Mouse (Mus musculus) hindbrain, embryonic 14.5 days (tissue): ENCODE data around the gene Dna2. TPM values are rescaled to one million over a fixed set of nuclear protein-coding genes. Genes with fewer than 3 reads are reported as not detected.
A peak's percentile ranks its signal among the peaks of the same experiment; 100 is the strongest.
"Not testable (repeated sequence)": the region's sequence is repeated elsewhere in the genome, so short reads cannot be mapped to it uniquely, and the experiment has no call there.

Experiments used
- ATAC-seq: fragments of 200-750 bp; cut with Nextera tagmentation; 2 replicates; pipeline ENCODE4 v1.8.0; 2017; ENCODE audit warnings: moderate number of reproducible peaks, mild to moderate bottlenecking, moderate TSS enrichment, moderate library complexity; ENCODE audit not compliant: low FRiP score
- DNase-seq: peaks from one replicate; pipeline ENCODE4 v3.0.0-alpha.2; 2015; ENCODE audit warnings: low spot score
- H3K27ac ChIP-seq: fragments of 300-500 bp; sonication (generic); 2 replicates; pipeline ENCODE4 v1.5.1; 2014; ENCODE audit warnings: mild to moderate bottlenecking, moderate library complexity
- H3K27me3 ChIP-seq: fragments of 300-500 bp; sonication (generic); 2 replicates; pipeline ENCODE4 v1.6.1; 2014; ENCODE audit warnings: mild to moderate bottlenecking, low read length, mixed read lengths; ENCODE audit not compliant: control insufficient read depth, insufficient read depth
- H3K36me3 ChIP-seq: fragments of 300-500 bp; sonication (generic); replicated peaks from 2 replicates; pipeline ENCODE4 v1.6.1; 2014; ENCODE audit not compliant: control insufficient read depth, insufficient read depth
- H3K4me1 ChIP-seq: fragments of 300-500 bp; sonication (generic); replicated peaks from 2 replicates; pipeline ENCODE4 v1.6.1; 2014; ENCODE audit warnings: antibody characterized with exemption, low read length, mixed read lengths; ENCODE audit not compliant: control insufficient read depth, insufficient read depth
- H3K4me2 ChIP-seq: fragments of 300-500 bp; sonication (generic); replicated peaks from 2 replicates; pipeline ENCODE4 v1.6.1; 2014; ENCODE audit warnings: mild to moderate bottlenecking, moderate library complexity
- H3K4me3 ChIP-seq: fragments of 300-500 bp; sonication (generic); replicated peaks from 2 replicates; pipeline ENCODE4 v1.5.1; 2014; ENCODE audit warnings: mild to moderate bottlenecking, low read length
- H3K9ac ChIP-seq: fragments of 300-500 bp; sonication (generic); 2 replicates; pipeline ENCODE4 v1.6.1; 2014
- H3K9me3 ChIP-seq: fragments of 300-500 bp; sonication (generic); 2 replicates; pipeline ENCODE4 v1.6.1; 2016; ENCODE audit warnings: low read length; ENCODE audit not compliant: control insufficient read depth
- WGBS: fragments of 180-500 bp; shearing (Covaris S2); extraction: QIAGEN DNeasy Blood & Tissue Kit; methylation state at CpG from one replicate; pipeline ENCODE4 v1.1.7; 2014; 5-methylcytosine and 5-hydroxymethylcytosine counted together
- polyA plus RNA-seq: library from polyadenylated mRNA; unstranded; fragments of >200 nt; fragmentation: Nextera tagmentation; extraction: Ambion mirVana; gene quantifications from 2 replicates; pipeline ENCODE4 v1.2.1, GENCODE M21; 2014

Dna2 gene
- 3.1 and 4.6 TPM in 2 replicates for polyA plus RNA-seq

- peak within 1 kb of the TSS; percentile 66 for H3K9ac ChIP-seq
- no peaks in the 10 kb centered on the region for H3K9me3 ChIP-seq
- peak; percentile 93 for ATAC-seq
- peaks cover 41% of the 10 kb centered on the region for H3K36me3 ChIP-seq
- H3K4me1 ChIP-seq, result no peaks in the 10 kb centered on the region
- H3K27me3 ChIP-seq, result no peaks in the 10 kb centered on the region
- under 1% methylated on average over 66 of the region's 68 CpGs for WGBS
- peak; percentile 87 for DNase-seq
- H3K4me2 ChIP-seq, result peak within 1 kb of the TSS; percentile 69
- peak within 1 kb of the TSS; percentile 74 for H3K27ac ChIP-seq
- peak within 1 kb of the TSS; percentile 65 for H3K4me3 ChIP-seq
Observed at GRCm38 (mm10) chr10:62946738-62947471, at the start of gene Dna2. Dna2 (plus strand) TSS chr10:62947026.

DNA sequence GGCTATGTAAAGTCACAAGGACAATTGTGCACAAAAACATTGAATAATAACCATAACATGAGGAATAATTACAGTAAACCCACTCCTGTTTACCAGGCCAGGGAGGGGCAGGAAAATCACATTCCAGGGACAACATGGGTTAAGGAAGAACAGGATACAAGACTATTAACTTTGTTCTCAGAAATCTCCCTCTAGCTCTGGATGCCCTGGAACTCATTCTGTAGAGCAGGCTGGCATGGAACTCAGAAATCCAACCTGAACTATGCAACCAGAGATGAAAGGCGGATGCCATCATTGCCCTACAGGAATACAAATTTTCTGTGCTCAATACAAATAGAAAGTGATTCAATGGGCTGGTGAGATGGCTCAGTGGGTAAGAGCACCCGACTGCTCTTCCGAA, 49.4 kb upstream of the Dna2 start:
- no peak overlapping the region for H3K27ac ChIP-seq
- no peak for DNase-seq
- WGBS, result 93% methylated on average over 3 of the region's 3 CpGs
- H3K4me3 ChIP-seq, result no peak overlapping the region
- H3K9ac ChIP-seq, result no peak overlapping the region
- no peak overlapping the region for H3K4me2 ChIP-seq
- no peaks in the 10 kb centered on the region for H3K36me3 ChIP-seq
- H3K4me1 ChIP-seq, result no peaks in the 10 kb centered on the region
- H3K9me3 ChIP-seq, result no peaks in the 10 kb centered on the region
- no peaks in the 10 kb centered on the region for H3K27me3 ChIP-seq
- ATAC-seq, result no peak

DNA sequence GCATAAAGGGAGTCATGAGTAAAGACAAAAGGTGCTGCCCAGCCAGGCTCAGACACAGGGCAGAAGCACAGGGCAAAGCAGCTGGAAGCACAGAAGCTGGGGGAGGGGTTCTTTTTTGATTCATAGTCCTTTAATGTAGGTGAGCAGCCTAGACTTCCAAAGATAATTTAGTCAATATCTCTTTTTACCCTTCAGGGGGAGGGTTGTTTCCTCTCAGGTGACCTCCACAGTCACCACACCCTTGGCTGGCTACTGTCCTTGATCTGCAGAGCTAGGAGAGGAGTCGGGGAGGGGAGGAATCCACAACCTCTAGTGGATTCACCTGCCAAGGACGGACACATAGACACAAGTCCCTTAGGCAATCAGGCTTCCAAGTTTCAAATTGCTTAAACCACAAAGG, 48.8 kb upstream of the Dna2 start:
- no peak overlapping the region for H3K4me3 ChIP-seq
- H3K27ac ChIP-seq, result no peak overlapping the region
- H3K9ac ChIP-seq, result no peak overlapping the region
- H3K9me3 ChIP-seq, result no peaks in the 10 kb centered on the region
- DNase-seq (no peak), ATAC-seq (no peak)
- WGBS, result 77% methylated on average over 2 of the region's 2 CpGs
- H3K4me1 ChIP-seq, result no peaks in the 10 kb centered on the region
- H3K36me3 ChIP-seq, result no peaks in the 10 kb centered on the region
- no peaks in the 10 kb centered on the region for H3K27me3 ChIP-seq
- H3K4me2 ChIP-seq, result no peak overlapping the region

GRCm38 (mm10) chr10:62900144-62900543, 46.7 kb upstream of the Dna2 start:
- H3K4me1 ChIP-seq, result no peaks in the 10 kb centered on the region
- WGBS, result over 99% methylated on average over 4 of the region's 4 CpGs
- H3K36me3 ChIP-seq, result no peaks in the 10 kb centered on the region
- no peak for ATAC-seq
- no peak overlapping the region for H3K9ac ChIP-seq
- H3K4me3 ChIP-seq, result no peak overlapping the region
- DNase-seq, result no peak
- H3K4me2 ChIP-seq, result no peak overlapping the region
- H3K27me3 ChIP-seq, result no peaks in the 10 kb centered on the region
- no peaks in the 10 kb centered on the region for H3K9me3 ChIP-seq
- H3K27ac ChIP-seq, result no peak overlapping the region

- Histone ChIP-seq H3K4me2 (no peak overlapping the region), H3K36me3 (no peaks in the 10 kb centered on the region), H3K27me3 (no peaks in the 10 kb centered on the region), H3K9me3 (no peaks in the 10 kb centered on the region), H3K4me1 (no peaks in the 10 kb centered on the region), H3K9ac (no peak overlapping the region), H3K27ac (no peak overlapping the region), H3K4me3 (no peak overlapping the region)
- WGBS, result 52% methylated on average over 8 of the region's 8 CpGs
- ATAC-seq (no peak), DNase-seq (no peak)
Observed at GRCm38 (mm10) chr10:62901826-62902225, 45.0 kb upstream of the Dna2 start.

- H3K9me3 ChIP-seq, result no peaks in the 10 kb centered on the region
- DNase-seq (no peak), ATAC-seq (no peak)
- H3K36me3 ChIP-seq, result no peaks in the 10 kb centered on the region
- H3K4me1 ChIP-seq, result no peaks in the 10 kb centered on the region
- H3K27ac ChIP-seq, result no peak overlapping the region
- H3K4me3 ChIP-seq, result no peak overlapping the region
- no peak overlapping the region for H3K4me2 ChIP-seq
- H3K27me3 ChIP-seq, result no peaks in the 10 kb centered on the region
- WGBS, result 64% methylated on average over 1 of the region's 1 CpGs
- H3K9ac ChIP-seq, result no peak overlapping the region
Observed at GRCm38 (mm10) chr10:62902829-62903228, 44.0 kb upstream of the Dna2 start.

GRCm38 (mm10) chr10:62906336-62906735, 40.5 kb upstream of the Dna2 start:
- no peak overlapping the region for H3K4me2 ChIP-seq
- H3K9ac ChIP-seq, result no peak overlapping the region
- DNase-seq, result no peak
- ATAC-seq, result no peak
- no peaks in the 10 kb centered on the region for H3K36me3 ChIP-seq
- H3K27me3 ChIP-seq, result no peaks in the 10 kb centered on the region
- H3K27ac ChIP-seq, result no peak overlapping the region
- 91% methylated on average over 7 of the region's 7 CpGs for WGBS
- no peaks in the 10 kb centered on the region for H3K4me1 ChIP-seq
- no peak overlapping the region for H3K4me3 ChIP-seq
- no peaks in the 10 kb centered on the region for H3K9me3 ChIP-seq

- H3K4me3 ChIP-seq, H3K36me3 ChIP-seq, DNase-seq, H3K9me3 ChIP-seq, H3K27me3 ChIP-seq, ATAC-seq, H3K9ac ChIP-seq, H3K4me2 ChIP-seq, H3K27ac ChIP-seq, H3K4me1 ChIP-seq: not testable (repeated sequence)
- no CpG with 5 or more reads among the region's 1 CpGs for WGBS
Observed at GRCm38 (mm10) chr10:62908896-62909295, 37.9 kb upstream of the Dna2 start, which contains the start of gene Tet1. Tet1 (minus strand) TSS chr10:62908996.

DNA sequence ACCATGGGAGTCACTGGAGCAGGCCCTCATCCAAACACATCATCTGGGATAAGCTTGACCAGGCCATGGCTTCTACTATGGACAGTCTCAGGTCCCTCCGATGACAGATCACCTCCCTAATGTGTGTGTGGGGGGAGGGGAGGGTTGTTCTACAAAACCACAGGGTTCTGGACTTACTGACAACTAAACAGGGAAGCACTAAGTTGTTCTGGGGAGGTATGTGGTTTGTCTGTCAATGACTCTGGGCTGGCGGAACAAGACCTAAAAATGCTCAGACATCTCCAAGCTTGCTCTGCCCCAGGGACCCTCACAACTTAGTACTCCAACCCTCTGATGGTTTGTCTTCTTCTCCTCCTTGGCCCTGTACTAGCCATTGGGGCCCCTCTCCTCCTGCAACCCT, 35.7 kb upstream of the Dna2 start:
- WGBS, result 93% methylated on average over 2 of the region's 2 CpGs
- Histone ChIP-seq H3K9me3 (no peaks in the 10 kb centered on the region), H3K4me3 (no peak overlapping the region), H3K27me3 (no peaks in the 10 kb centered on the region), H3K36me3 (no peaks in the 10 kb centered on the region), H3K27ac (no peak overlapping the region), H3K9ac (no peak overlapping the region), H3K4me1 (no peaks in the 10 kb centered on the region), H3K4me2 (no peak overlapping the region)
- ATAC-seq, result no peak
- DNase-seq, result no peak

- no peak for ATAC-seq
Observed at GRCm38 (mm10) chr10:62918985-62919384, 27.8 kb upstream of the Dna2 start.

More at GRCm38 (mm10) chr10:62918985-62919384, 27.8 kb upstream of the Dna2 start:
- Histone ChIP-seq H3K27me3 (no peaks in the 10 kb centered on the region), H3K4me3 (no peak overlapping the region), H3K9ac (no peak overlapping the region), H3K4me2 (no peak overlapping the region), H3K9me3 (no peaks in the 10 kb centered on the region), H3K4me1 (peaks cover 13% of the 10 kb centered on the region), H3K27ac (no peak overlapping the region), H3K36me3 (no peaks in the 10 kb centered on the region)
- WGBS, result 81% methylated on average over 3 of the region's 3 CpGs
- no peak for DNase-seq
